Mouse (Mus musculus) kidney, postnatal 36 days (tissue): Measurements from ENCODE around the gene Olfr1128.
"Not testable (repeated sequence)": the region's sequence is repeated elsewhere in the genome, so short reads cannot be mapped to it uniquely, and the experiment has no call there.

Experiments used
- DNase-seq, 2 experiments: peaks; one replicate each; pipeline ENCODE4 v3.0.0; 2021 to 2022; ENCODE audit warnings: mixed read lengths in 2 of 2

The Olfr1128 gene

DNA sequence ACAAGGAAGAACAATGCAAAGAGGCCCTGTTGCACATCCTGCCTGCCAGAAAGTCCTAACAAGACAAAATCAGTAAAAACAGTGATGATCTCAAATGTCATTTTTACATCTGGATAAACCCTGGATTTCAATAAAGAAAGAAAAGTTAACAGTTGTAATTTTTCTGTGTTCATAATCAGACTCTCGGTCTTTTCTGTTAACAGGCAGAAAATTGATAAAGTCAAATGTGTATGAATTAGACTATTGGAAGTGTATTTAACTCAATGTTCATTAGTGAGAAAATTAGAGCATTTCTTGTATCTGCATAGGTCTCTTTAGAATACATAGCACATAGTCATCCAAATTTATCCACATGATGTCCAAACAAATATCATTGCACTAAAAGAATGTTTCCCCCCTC is at the start of gene Olfr1128:
Gene Olfr1128, minus strand, starts transcription at position 101 of the 400 bp plus-strand sequence.
- DNase-seq = no peak

DNA sequence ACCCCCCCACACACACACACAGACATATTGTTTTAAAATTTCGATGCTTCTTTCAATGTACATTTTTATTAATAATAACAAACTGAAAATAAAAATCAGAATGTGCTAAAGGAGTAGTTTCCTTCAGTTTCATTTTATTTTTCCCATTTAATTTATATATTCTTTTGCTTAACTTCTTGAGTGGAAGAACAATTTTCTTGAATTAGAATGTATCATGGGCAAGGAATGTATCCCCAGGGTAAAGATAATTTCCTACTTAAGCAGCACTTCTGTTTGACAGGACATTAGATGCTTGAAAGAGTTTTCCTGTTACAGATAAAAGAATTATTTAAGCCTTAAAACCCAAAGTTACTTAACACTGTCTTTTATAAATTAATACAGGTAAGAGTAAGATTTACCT is 28.3 kb upstream of the Olfr1128 start, which contains the start of gene Olfr1129:
Gene Olfr1129, plus strand, starts transcription at position 301 of the 400 bp plus-strand sequence.
- not testable (repeated sequence) for DNase-seq

DNA sequence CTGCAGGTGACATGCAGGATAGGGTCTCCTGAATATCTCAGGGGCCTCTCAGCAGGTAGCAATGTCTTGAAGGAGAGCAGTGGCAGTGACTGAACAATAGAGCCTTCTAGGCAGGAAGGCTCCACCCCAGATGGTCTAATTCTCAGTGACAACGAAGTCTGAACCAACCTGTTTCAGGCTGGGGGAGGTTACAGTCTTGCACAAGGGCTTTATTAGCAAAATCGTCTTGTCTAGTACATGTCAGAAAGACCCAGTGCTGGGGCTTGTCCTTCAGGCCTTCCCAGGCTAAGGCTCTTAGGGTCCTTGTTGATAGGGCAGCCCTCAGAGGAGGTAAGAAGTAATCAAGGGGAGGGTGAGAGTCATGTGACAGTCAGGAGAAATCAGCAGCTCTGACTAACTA is 10.5 kb downstream of the Olfr1128 start:
- no peak for DNase-seq

DNA sequence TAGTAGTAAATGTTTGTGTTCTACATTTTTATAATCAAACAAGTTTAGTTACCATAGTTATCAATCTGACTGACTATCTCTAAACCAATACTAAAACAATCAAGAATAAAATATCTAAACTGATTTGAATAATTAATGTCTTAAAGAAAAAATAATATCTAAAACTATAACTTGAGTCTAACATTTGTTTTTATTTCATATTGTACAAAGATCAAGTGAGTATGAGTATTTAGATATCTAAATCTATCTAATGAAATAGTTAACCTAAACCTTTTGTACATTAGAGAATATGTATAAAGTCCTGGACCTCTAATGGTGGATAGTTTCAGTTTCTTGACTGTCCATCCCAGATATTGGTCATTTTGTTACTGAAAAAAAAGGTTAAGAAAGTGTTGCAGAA is 13.8 kb downstream of the Olfr1128 start, which contains the start of gene Olfr153:
Gene Olfr153, plus strand, starts transcription at position 301 of the 400 bp plus-strand sequence.
- no peak for DNase-seq

DNA sequence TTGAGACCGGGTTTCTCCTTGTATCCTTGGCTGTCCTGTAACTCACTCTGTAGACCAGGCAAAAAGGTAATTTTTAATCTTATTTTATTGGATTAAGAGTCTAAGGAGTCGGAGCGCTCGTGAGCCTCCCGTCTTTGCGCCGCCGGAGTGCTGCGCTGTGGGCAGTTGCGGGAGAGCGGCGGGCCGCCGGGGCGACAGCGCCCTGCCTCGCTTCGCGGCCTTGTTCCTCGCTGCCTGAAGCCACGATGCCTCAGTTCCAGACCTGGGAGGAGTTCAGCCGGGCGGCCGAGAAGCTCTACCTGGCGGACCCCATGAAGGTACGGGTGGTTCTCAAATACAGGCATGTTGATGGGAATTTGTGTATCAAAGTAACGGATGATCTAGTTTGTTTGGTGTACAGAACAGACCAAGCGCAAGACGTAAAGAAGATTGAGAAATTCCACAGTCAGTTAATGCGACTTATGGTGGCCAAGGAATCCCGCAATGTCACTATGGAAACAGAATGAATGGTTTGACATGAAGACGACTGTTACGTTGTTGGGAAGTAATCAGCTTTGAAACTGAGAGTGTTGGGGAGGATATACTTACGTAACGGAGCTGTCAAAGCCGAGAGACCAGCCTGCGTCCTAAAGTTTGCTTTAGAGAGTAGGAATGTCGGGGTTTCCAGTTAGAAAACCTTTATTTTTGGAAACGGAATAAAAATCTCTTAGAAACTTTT is 19.3 kb downstream of the Olfr1128 start:
- not testable (repeated sequence) for DNase-seq

DNA sequence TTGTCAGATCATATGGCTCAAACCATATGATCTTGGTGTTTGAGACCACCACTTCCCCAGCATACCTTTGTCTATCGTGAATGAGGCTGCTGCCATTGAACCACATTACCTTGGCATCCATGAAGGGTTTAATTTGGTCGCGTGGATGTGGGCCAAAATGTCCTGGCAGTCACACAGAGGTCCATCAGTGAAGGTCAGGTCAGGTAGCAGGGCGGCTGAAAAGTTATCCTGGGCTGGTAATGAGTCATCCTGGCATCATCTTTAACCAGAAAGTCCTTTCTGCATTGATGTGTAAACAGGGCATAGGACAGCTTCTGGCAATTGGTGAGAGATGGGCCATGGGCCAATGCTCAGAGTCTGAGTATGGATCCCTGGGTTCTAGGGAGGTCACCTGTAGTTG is 24.7 kb downstream of the Olfr1128 start:
- peak in 1 of 2 experiments; percentile 11 for DNase-seq

DNA sequence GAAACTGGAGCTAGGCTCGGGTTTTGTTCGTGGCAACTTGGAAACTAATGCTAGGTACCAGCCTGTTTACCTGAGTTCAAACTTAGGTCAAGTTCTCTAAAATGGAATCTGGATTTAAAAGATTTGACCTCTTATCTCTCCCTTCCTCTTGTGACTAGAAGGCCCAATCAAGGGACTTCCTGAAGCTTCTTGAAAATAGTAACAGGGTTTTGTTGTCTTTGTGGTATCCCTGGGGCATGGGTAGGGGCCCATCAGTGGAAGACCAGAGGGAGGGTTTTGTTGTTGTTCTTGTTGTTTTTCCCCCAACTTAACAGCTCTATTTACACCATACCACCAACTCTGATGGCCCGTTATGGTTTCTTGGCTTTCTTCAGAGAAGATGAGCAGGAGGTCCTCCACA is 28.8 kb downstream of the Olfr1128 start:
- no peak for DNase-seq

DNA sequence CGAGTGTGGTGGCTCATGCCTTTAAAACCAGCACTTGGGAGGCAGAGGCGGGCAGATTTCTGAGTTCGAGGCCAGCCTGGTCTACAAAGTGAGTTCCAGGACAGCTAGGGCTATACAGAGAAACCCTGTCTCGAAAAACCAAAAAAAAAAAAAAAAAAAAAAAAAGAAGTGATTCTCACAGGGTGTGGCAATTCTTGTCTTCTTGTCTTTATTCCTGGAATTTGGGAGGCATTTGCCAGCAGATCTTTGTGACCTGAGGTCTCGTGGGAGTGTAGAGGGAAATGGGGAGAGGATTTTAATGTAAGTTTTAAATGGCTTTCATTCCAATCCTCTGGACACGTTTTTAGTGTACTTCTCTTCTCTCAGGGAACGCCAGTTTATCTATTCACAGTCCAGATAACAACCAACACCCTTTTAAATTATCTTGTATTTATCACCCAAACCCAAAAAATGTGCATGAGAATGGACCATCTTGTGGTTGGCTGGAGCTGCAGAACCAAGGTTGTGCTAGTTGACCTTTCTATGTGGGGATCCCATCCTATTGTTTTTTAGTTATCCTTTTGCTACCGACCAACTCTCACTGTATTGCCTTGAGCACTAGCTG is 29.8 kb downstream of the Olfr1128 start:
- no peak for DNase-seq

DNA sequence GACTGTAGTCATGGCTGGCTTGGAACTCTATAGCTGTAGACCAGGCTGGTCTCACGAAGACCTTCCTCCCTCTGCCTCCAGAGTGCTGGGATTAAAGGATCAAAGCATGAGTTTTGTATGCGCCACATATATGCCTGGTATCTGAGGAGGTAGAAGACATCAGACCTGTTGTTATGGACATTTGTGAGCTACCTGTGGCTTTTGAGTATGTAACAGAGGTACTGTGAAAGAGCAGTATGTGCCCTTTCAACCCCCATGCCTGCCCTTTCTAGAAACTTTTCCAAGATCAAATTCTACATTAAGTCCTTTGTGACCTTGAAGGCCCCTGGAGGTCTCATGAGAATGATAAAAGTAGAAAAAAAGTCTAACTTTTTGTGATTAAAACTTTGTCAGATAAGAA is 30.3 kb downstream of the Olfr1128 start:
- no peak for DNase-seq

DNA sequence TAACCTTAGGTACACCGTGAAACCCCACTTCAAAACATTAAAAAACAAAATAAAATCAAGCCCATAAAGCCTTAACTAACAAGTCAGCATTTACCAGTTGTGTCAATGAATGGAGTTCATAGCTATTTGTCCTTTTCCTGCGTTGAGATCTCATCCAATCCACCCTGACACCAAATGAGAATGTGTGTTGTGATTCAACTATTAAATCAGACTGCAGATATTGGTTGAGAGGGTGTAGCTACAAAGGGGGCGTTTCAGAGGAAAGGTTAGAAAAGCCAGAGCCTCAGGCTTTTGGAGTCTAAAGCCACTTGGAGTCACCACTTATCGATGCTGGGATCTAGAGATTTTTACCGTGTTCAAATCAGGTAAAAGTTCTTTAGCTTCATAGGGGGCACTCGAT is 39.1 kb downstream of the Olfr1128 start, which contains the start of gene Pramel6:
Gene Pramel6, plus strand, starts transcription at position 301 of the 400 bp plus-strand sequence.
- DNase-seq = no peak

DNA sequence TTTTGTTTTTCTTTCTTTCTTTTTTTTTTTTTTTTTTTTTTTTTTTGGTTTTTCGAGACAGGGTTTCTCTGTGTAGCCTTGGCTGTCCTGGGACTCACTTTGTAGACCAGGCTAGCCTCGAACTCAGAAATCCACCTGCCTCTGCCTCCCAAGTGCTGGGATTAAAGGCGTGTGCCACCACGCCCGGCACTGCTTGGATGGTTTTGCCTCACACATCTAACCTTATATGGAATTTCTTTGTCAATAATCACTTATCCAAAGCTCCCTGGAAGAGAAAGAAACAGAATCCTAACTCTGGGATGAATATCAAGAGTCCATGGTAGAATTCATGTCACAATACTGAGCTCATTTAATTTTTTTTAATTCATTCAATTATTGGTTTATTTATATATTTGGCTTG is 48.3 kb downstream of the Olfr1128 start, which contains the start of gene Pramel7:
Gene Pramel7, minus strand, starts transcription at position 101 of the 400 bp plus-strand sequence.
- DNase-seq = not testable (repeated sequence)
